Mouse (Mus musculus) small intestine, adult 2 months (tissue): ENCODE data around the gene Ccdc91. TPM values are rescaled to one million over a fixed set of nuclear protein-coding genes. Genes with fewer than 3 reads are reported as not detected.

Source experiments
- H3K27ac ChIP-seq: fragments of 200-500 bp; 2 replicates; pipeline ENCODE4 v1.5.1; 2012; ENCODE audit warnings: low read depth, low read length, control low read depth, inconsistent platforms; ENCODE audit not compliant: insufficient read depth
- H3K27me3 ChIP-seq: fragments of 200-500 bp; 2 replicates; pipeline ENCODE4 v1.6.1; 2012; ENCODE audit warnings: mild to moderate bottlenecking, moderate library complexity, low read length, inconsistent platforms; ENCODE audit not compliant: control insufficient read depth, insufficient read depth
- H3K36me3 ChIP-seq: fragments of 200-500 bp; 2 replicates; pipeline ENCODE4 v1.6.1; 2012; ENCODE audit warnings: mild to moderate bottlenecking, low read length, control low read depth, inconsistent platforms; ENCODE audit not compliant: control insufficient read depth, insufficient read depth
- H3K4me1 ChIP-seq: fragments of 200-500 bp; 2 replicates; pipeline ENCODE4 v1.6.1; 2012; ENCODE audit warnings: low read length, inconsistent platforms, mixed read lengths; ENCODE audit not compliant: control insufficient read depth, insufficient read depth, insufficient read length
- H3K4me3 ChIP-seq: fragments of 200-500 bp; 2 replicates; pipeline ENCODE4 v1.5.1; 2012; ENCODE audit warnings: low read depth, mild to moderate bottlenecking, control low read depth, inconsistent platforms, low read length, moderate library complexity
- CTCF ChIP-seq: fragments of 200-500 bp; IDR thresholded peaks from 2 replicates; pipeline ENCODE4 v1.5.1; 2012; ENCODE audit warnings: low read depth, mild to moderate bottlenecking, control low read depth, inconsistent platforms, low read length, moderate library complexity, mixed read lengths; ENCODE audit not compliant: insufficient replicate concordance, insufficient read length; ENCODE audit errors: extremely low read depth
- POLR2A ChIP-seq: fragments of 200-500 bp; IDR thresholded peaks from 2 replicates; pipeline ENCODE4 v1.6.1; 2012; ENCODE audit warnings: low read depth, mild to moderate bottlenecking, control low read depth, inconsistent platforms, low read length, moderate library complexity
- WGBS: fragments of 180-500 bp; shearing (Covaris S2); methylation state at CpG from one replicate; pipeline ENCODE4 v1.1.7; 2018; 5-methylcytosine and 5-hydroxymethylcytosine counted together
- polyA plus RNA-seq: library from polyadenylated mRNA; depleted of rRNA; stranded (reverse); fragments of >200 nt; gene quantifications from 2 replicates; pipeline ENCODE4 v1.2.3, GENCODE M21; 2012; rRNA removed

The Ccdc91 gene
- polyA plus RNA-seq, 1 experiment = 13.7 TPM

DNA sequence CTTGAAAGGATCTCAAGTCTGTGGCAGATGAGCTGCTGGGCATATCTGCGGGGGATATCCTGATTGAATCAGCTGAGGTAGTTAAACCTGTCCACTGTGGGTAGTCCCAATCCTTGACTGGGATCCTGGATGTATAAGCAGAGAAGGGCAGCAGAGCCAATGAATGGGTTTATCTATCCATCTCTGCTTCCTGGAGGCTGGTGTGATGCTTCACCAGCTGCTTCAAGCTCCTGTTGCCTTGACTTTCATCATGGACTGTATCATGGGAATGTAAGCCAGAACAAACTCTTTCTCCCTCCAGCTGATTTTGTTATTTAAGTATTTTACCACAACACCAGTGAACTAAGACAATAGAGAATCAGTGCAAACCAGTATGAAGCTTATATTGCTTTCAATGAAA, 200.6 kb downstream of the Ccdc91 start:
- Histone ChIP-seq H3K4me3 (no peak overlapping the region), H3K36me3 (no peaks in the 10 kb centered on the region), H3K4me1 (no peaks in the 10 kb centered on the region), H3K27me3 (no peaks in the 10 kb centered on the region), H3K27ac (no peak overlapping the region)
- WGBS = 98% methylated on average over 1 of the region's 1 CpGs
- no peak for TF ChIP-seq POLR2A
- TF ChIP-seq CTCF = no peak

Other genes starting within 250 kb of the Ccdc91 start
- gene Pthlh, start 211.6 kb upstream of the Ccdc91 start, polyA plus RNA-seq = 0.32 and 0.41 TPM in 2 replicates